Mouse (Mus musculus): ENCODE measurements around the gene Dcaf5.

GRCm38 (mm10) chr12:80334162-80334561 is 102.2 kb downstream of the Dcaf5 start:
- TF ChIP-seq CTCF (IDR thresholded peaks at IDR 0.05; ENCODE audit: control insufficient read depth, insufficient read depth, insufficient replicate concordance, low read depth, low read length): no peak
- TF ChIP-seq POLR2A (IDR thresholded peaks at IDR 0.05; ENCODE audit: control insufficient read depth, low read depth, low read length): no peak
